Mouse (Mus musculus) CH12.LX (cell line): Measurements from ENCODE around the gene Ift46. TPM values are rescaled to one million over a fixed set of nuclear protein-coding genes. Genes with fewer than 3 reads are reported as not detected.

Experiments used
- DNase-seq: peaks from one replicate; pipeline ENCODE4 v3.0.0-alpha.2; 2013; ENCODE audit errors: extremely low read depth
- H3K27ac ChIP-seq: 2 replicates; pipeline ENCODE4 v1.5.1; 2012; ENCODE audit warnings: low read depth, mild to moderate bottlenecking, control low read depth, moderate library complexity; ENCODE audit not compliant: insufficient read depth
- H3K27me3 ChIP-seq: replicated peaks from 2 replicates; pipeline ENCODE3; 2012; ENCODE audit warnings: inconsistent platforms
- H3K36me3 ChIP-seq, 2 experiments: replicated peaks in 1 of 2; 2 replicates each; pipeline versions ENCODE3 to v1.6.1; 2012; ENCODE audit warnings: inconsistent platforms in 1 of 2, low read length in 1 of 2, mild to moderate bottlenecking in 1 of 2, mixed read lengths in 1 of 2, moderate library complexity in 1 of 2; ENCODE audit not compliant: control insufficient read depth in 1 of 2, insufficient read depth in 1 of 2
- H3K4me1 ChIP-seq, 2 experiments: 2 replicates each; pipeline ENCODE4 v1.6.1; 2012; ENCODE audit warnings: inconsistent platforms in 1 of 2, moderate library complexity in 1 of 2; ENCODE audit not compliant: insufficient read depth in 2 of 2, control insufficient read depth in 1 of 2
- H3K4me2 ChIP-seq: 2 replicates; pipeline ENCODE4 v1.6.1; 2012; ENCODE audit warnings: low read depth, mild to moderate bottlenecking, control low read depth; ENCODE audit not compliant: poor library complexity, insufficient read depth, severe bottlenecking
- H3K4me3 ChIP-seq, 3 experiments: fragments of 150-350 bp in 1 of 3; sonication (generic) in 1 of 3; replicated peaks in 1 of 3; 2 replicates each; pipeline versions ENCODE3 to v1.5.1; 2011 to 2012; ENCODE audit warnings: low read depth in 2 of 3, low read length in 2 of 3, mild to moderate bottlenecking in 2 of 3, moderate library complexity in 2 of 3, control low read depth in 1 of 3, improper control_type of control experiment in 1 of 3, inconsistent platforms in 1 of 3, mixed read lengths in 1 of 3; ENCODE audit not compliant: poor library complexity in 1 of 3
- H3K79me2 ChIP-seq: replicated peaks from 2 replicates; pipeline ENCODE4 v1.6.1; 2012; ENCODE audit warnings: mild to moderate bottlenecking, moderate library complexity; ENCODE audit not compliant: control insufficient read depth, poor library complexity, insufficient read depth, severe bottlenecking; ENCODE audit errors: extremely low read depth
- H3K9ac ChIP-seq: 2 replicates; pipeline ENCODE4 v1.6.1; 2012; ENCODE audit warnings: low read depth, mild to moderate bottlenecking, control low read depth, moderate library complexity; ENCODE audit not compliant: insufficient read depth
- H3K9me3 ChIP-seq: replicated peaks from 2 replicates; pipeline ENCODE3; 2012; ENCODE audit warnings: low read length, inconsistent platforms, mixed read lengths
- BHLHE40 ChIP-seq: IDR thresholded peaks from 2 replicates; pipeline ENCODE4 v1.6.1; 2011; ENCODE audit warnings: mild to moderate bottlenecking, low read depth, low read length, improper control_type of control experiment
- CTCF ChIP-seq, 2 experiments: IDR thresholded peaks in 1 of 2; conservative IDR thresholded peaks in 1 of 2; 2 replicates each; pipeline ENCODE4 v1.5.1; 2011 to 2012; ENCODE audit warnings: low read depth in 2 of 2, low read length in 2 of 2, improper control_type of control experiment in 1 of 2, inconsistent platforms in 1 of 2, mild to moderate bottlenecking in 1 of 2, moderate library complexity in 1 of 2
- ELF1 ChIP-seq: IDR thresholded peaks from 2 replicates; pipeline ENCODE4 v1.6.1; 2014; ENCODE audit warnings: low read depth, mild to moderate bottlenecking, inconsistent platforms, low read length, improper control_type of control experiment
- ETS1 ChIP-seq: conservative IDR thresholded peaks from 2 replicates; pipeline ENCODE4 v1.6.1; 2012; ENCODE audit warnings: low read depth, mild to moderate bottlenecking, inconsistent platforms, low read length, improper control_type of control experiment, moderate library complexity
- GABPA ChIP-seq: IDR thresholded peaks from 2 replicates; pipeline ENCODE4 v1.6.1; 2012; ENCODE audit warnings: low read depth, low read length, improper control_type of control experiment, inconsistent platforms; ENCODE audit not compliant: insufficient replicate concordance
- HCFC1 ChIP-seq: IDR thresholded peaks from 2 replicates; pipeline ENCODE4 v1.6.1; 2012; ENCODE audit warnings: low read depth, mild to moderate bottlenecking, inconsistent platforms, low read length, improper control_type of control experiment
- MAFK ChIP-seq: IDR thresholded peaks from 2 replicates; pipeline ENCODE4 v1.6.1; 2011; ENCODE audit warnings: low read length, improper control_type of control experiment; ENCODE audit not compliant: insufficient replicate concordance
- MAX ChIP-seq: IDR thresholded peaks from 2 replicates; pipeline ENCODE4 v1.6.1; 2011; ENCODE audit warnings: low read length, improper control_type of control experiment
- MAZ ChIP-seq: IDR thresholded peaks from 2 replicates; pipeline ENCODE4 v1.6.1; 2012; ENCODE audit warnings: low read depth, mild to moderate bottlenecking, inconsistent platforms, low read length, improper control_type of control experiment, moderate library complexity
- MEF2A ChIP-seq: IDR thresholded peaks from 2 replicates; pipeline ENCODE4 v1.6.1; 2014; ENCODE audit warnings: low read depth, mild to moderate bottlenecking, inconsistent platforms, low read length, improper control_type of control experiment, borderline replicate concordance
- MXI1 ChIP-seq: IDR thresholded peaks from 2 replicates; pipeline ENCODE4 v1.6.1; 2011; ENCODE audit warnings: mild to moderate bottlenecking, low read depth, low read length, improper control_type of control experiment
- PAX5 ChIP-seq: IDR thresholded peaks from 2 replicates; pipeline ENCODE4 v1.6.1; 2012; ENCODE audit warnings: low read length, inconsistent platforms, mixed read lengths
- POLR2A ChIP-seq: IDR thresholded peaks from 2 replicates; pipeline ENCODE4 v1.6.1; 2011; ENCODE audit warnings: low read depth, mild to moderate bottlenecking, improper control_type of control experiment, low read length
- POLR2AphosphoS2 ChIP-seq: IDR thresholded peaks from 2 replicates; pipeline ENCODE4 v1.6.1; 2011; ENCODE audit warnings: low read depth, low read length, improper control_type of control experiment
- RAD21 ChIP-seq: IDR thresholded peaks from 2 replicates; pipeline ENCODE4 v1.6.1; 2011; ENCODE audit warnings: low read depth, mild to moderate bottlenecking, low read length, improper control_type of control experiment, moderate library complexity
- SIN3A ChIP-seq: IDR thresholded peaks from 2 replicates; pipeline ENCODE4 v1.6.1; 2012; ENCODE audit warnings: low read length, improper control_type of control experiment, inconsistent platforms
- TBP ChIP-seq: conservative IDR thresholded peaks from 2 replicates; pipeline ENCODE4 v1.6.1; 2011; ENCODE audit warnings: low read depth, low read length, improper control_type of control experiment
- TCF12 ChIP-seq: IDR thresholded peaks from 2 replicates; pipeline ENCODE4 v1.6.1; 2014; ENCODE audit warnings: low read depth, mild to moderate bottlenecking, inconsistent platforms, low read length, improper control_type of control experiment
- UBTF ChIP-seq: IDR thresholded peaks from 2 replicates; pipeline ENCODE4 v1.6.1; 2012; ENCODE audit warnings: low read depth, mild to moderate bottlenecking, inconsistent platforms, low read length, improper control_type of control experiment, moderate library complexity
- USF1 ChIP-seq: IDR thresholded peaks from 2 replicates; pipeline ENCODE4 v1.6.1; 2014; ENCODE audit warnings: low read depth, mild to moderate bottlenecking, inconsistent platforms, low read length, improper control_type of control experiment
- USF2 ChIP-seq: conservative IDR thresholded peaks from 2 replicates; pipeline ENCODE4 v1.6.1; 2011; ENCODE audit warnings: low read depth, low read length, improper control_type of control experiment
- ZC3H11A ChIP-seq: IDR thresholded peaks from 2 replicates; pipeline ENCODE4 v1.6.1; 2012; ENCODE audit warnings: low read depth, mild to moderate bottlenecking, inconsistent platforms, low read length, improper control_type of control experiment
- ZKSCAN1 ChIP-seq: IDR thresholded peaks from 2 replicates; pipeline ENCODE4 v1.6.1; 2012; ENCODE audit warnings: low read depth, inconsistent platforms, low read length, improper control_type of control experiment, borderline replicate concordance
- ZMIZ1 ChIP-seq: IDR thresholded peaks from 2 replicates; pipeline ENCODE4 v1.6.1; 2012; ENCODE audit warnings: low read depth, mild to moderate bottlenecking, inconsistent platforms, low read length, improper control_type of control experiment
- ZNF384 ChIP-seq: IDR thresholded peaks from 2 replicates; pipeline ENCODE4 v1.6.1; 2012; ENCODE audit warnings: low read depth, low read length, improper control_type of control experiment, inconsistent platforms
- dilution Hi-C: fragments of 300-500 bp; cut with MboI; formaldehyde crosslinking; loops from 2 replicates; pipeline ENCODE4 v1.14.3; 2020; ENCODE audit warnings: low sequenced_read_pairs; ENCODE audit not compliant: extremely low pct_unique_long_range_greater_than_20kb, extremely low pct_ligation_motif_present
- in situ Hi-C: fragments of 300-500 bp; cut with MboI; formaldehyde crosslinking; loops from 3 replicates; pipeline ENCODE4 v1.14.3; 2019; ENCODE audit warnings: low sequenced_read_pairs, low pct_ligation_motif_present, low pct_unique_long_range_greater_than_20kb, mixed read lengths
- polyA plus RNA-seq: library from polyadenylated mRNA; unstranded; fragments of >175 nt; gene quantifications from 2 replicates; pipeline ENCODE4 v1.2.1, GENCODE M21; 2012; ENCODE audit warnings: low read depth; ENCODE audit not compliant: insufficient read length
- total RNA-seq, 2 experiments: library from RNA; depleted of rRNA; stranded (reverse); fragments of 300-350 nt in 1 of 2; fragments of >200 nt in 1 of 2; gene quantifications; 2 replicates each; pipeline ENCODE4 v1.2.3; 2012 to 2014

The Ift46 gene
- total and polyA plus RNA-seq, 3 experiments: 49.8 to 80.0 (median 57.7) TPM

GRCm38 (mm10) chr9:44799102-44799957, 31.6 kb downstream of the Ift46 start, which contains the start of gene Tmem25 (continued):
- 0 out of 2 replicates have a peak, but pooled peaks have one; percentile 49 for TF ChIP-seq TBP
- no peak for TF ChIP-seq GABPA
- no peak for TF ChIP-seq MAX
- TF ChIP-seq HCFC1: peak; percentile 32; the same call in 1 of the 2 replicates
- TF ChIP-seq ZC3H11A: no peak
- TF ChIP-seq PAX5: no peak
- peak; percentile 56; the same call in 1 of the 2 replicates for TF ChIP-seq MAZ
- no peak for TF ChIP-seq MEF2A
- TF ChIP-seq ZMIZ1: peak; percentile 29; the same call in 1 of the 2 replicates
- no peak for TF ChIP-seq RAD21
- TF ChIP-seq BHLHE40: no peak
- no peak for TF ChIP-seq ETS1
- TF ChIP-seq POLR2A: peak; percentile 84
- TF ChIP-seq SIN3A: no peak
- TF ChIP-seq MAFK: no peak
- TF ChIP-seq ELF1: peak; percentile 55
- no peak for TF ChIP-seq POLR2AphosphoS2
- peak; percentile 68 for TF ChIP-seq TCF12
- TF ChIP-seq USF1: no peak; the same call in 1 of the 2 replicates

- H3K4me1 ChIP-seq: peaks cover 9 to 34% of the 10 kb centered on the region in 2 experiments
- H3K9ac ChIP-seq: no peak overlapping the region
These were observed 32.2 kb downstream of the Ift46 start for GRCm38 (mm10) chr9:44799958-44800324.

More at GRCm38 (mm10) chr9:44799958-44800324, 32.2 kb downstream of the Ift46 start:
- peak overlapping the region in 1 of 3 experiments; percentile 59 for H3K4me3 ChIP-seq
- H3K36me3 ChIP-seq: peaks cover 3 to 7% of the 10 kb centered on the region in 2 experiments
- H3K27ac ChIP-seq: no peak overlapping the region
- no peak for DNase-seq
- TF ChIP-seq USF2: no peak
- TF ChIP-seq ZKSCAN1: no peak
- TF ChIP-seq CTCF (conservative IDR thresholded peaks at IDR 0.05 in 1 of 2, IDR thresholded peaks at IDR 0.05 in 1 of 2; ENCODE audit: low read depth in 2 of 2, low read length in 2 of 2): no peak
- TF ChIP-seq MXI1: no peak
- no peak for TF ChIP-seq ZNF384
- TF ChIP-seq SIN3A: no peak
- TF ChIP-seq TBP: no peak
- no peak for TF ChIP-seq UBTF
- TF ChIP-seq MAX: no peak
- TF ChIP-seq, all 38 proteins: peak for 0
- Histone ChIP-seq H3K9me3 (no peaks in the 10 kb centered on the region), H3K79me2 (no peaks in the 10 kb centered on the region), H3K4me2 (peak overlapping the region; percentile 12), H3K27me3 (peaks cover 6% of the 10 kb centered on the region)
- dilution Hi-C loops: no loop called here
- in situ Hi-C loops: no loop called here
